Mouse (Mus musculus) midbrain, embryonic 13.5 days (tissue): ENCODE measurements around the gene Tesk2. TPM values are rescaled to one million over a fixed set of nuclear protein-coding genes. Genes with fewer than 3 reads are reported as not detected.
"Not testable (repeated sequence)": the region's sequence is repeated elsewhere in the genome, so short reads cannot be mapped to it uniquely, and the experiment has no call there.

ENCODE experiments used
- ATAC-seq: fragments of 200-750 bp; cut with Nextera tagmentation; 2 replicates; pipeline ENCODE4 v1.8.0; 2017; ENCODE audit warnings: mild to moderate bottlenecking, moderate TSS enrichment, moderate library complexity
- H3K27ac ChIP-seq: fragments of 300-500 bp; sonication (generic); 2 replicates; pipeline ENCODE4 v1.5.1; 2015; ENCODE audit warnings: inconsistent platforms, mild to moderate bottlenecking, moderate library complexity
- H3K27me3 ChIP-seq: fragments of 300-500 bp; sonication (generic); 2 replicates; pipeline ENCODE4 v1.6.1; 2015; ENCODE audit warnings: mild to moderate bottlenecking, inconsistent platforms
- H3K36me3 ChIP-seq: fragments of 300-500 bp; sonication (generic); 2 replicates; pipeline ENCODE4 v1.6.1; 2015; ENCODE audit warnings: mild to moderate bottlenecking, inconsistent platforms
- H3K4me1 ChIP-seq: fragments of 300-500 bp; sonication (generic); replicated peaks from 2 replicates; pipeline ENCODE4 v1.6.1; 2015; ENCODE audit warnings: inconsistent platforms
- H3K4me2 ChIP-seq: fragments of 300-500 bp; sonication (generic); replicated peaks from 2 replicates; pipeline ENCODE4 v1.6.1; 2015; ENCODE audit warnings: moderate library complexity, mild to moderate bottlenecking, inconsistent platforms
- H3K4me3 ChIP-seq: fragments of 300-500 bp; sonication (generic); replicated peaks from 2 replicates; pipeline ENCODE4 v1.5.1; 2015; ENCODE audit warnings: mild to moderate bottlenecking, inconsistent platforms
- H3K9ac ChIP-seq: fragments of 300-500 bp; sonication (generic); replicated peaks from 2 replicates; pipeline ENCODE4 v1.6.1; 2015; ENCODE audit warnings: mild to moderate bottlenecking, inconsistent platforms
- H3K9me3 ChIP-seq: fragments of 300-500 bp; sonication (generic); 2 replicates; pipeline ENCODE4 v1.6.1; 2016; ENCODE audit warnings: mild to moderate bottlenecking, inconsistent platforms
- WGBS: fragments of 180-500 bp; shearing (Covaris S2); methylation state at CpG from one replicate; pipeline ENCODE4 v1.1.7; 2015; 5-methylcytosine and 5-hydroxymethylcytosine counted together
- polyA plus RNA-seq: library from polyadenylated mRNA; unstranded; fragments of >200 nt; fragmentation: Nextera tagmentation; extraction: Ambion mirVana; gene quantifications from 2 replicates; pipeline ENCODE4 v1.2.1, GENCODE M21; 2015

The Tesk2 gene
- 3.7 and 4.1 TPM in 2 replicates for polyA plus RNA-seq

DNA sequence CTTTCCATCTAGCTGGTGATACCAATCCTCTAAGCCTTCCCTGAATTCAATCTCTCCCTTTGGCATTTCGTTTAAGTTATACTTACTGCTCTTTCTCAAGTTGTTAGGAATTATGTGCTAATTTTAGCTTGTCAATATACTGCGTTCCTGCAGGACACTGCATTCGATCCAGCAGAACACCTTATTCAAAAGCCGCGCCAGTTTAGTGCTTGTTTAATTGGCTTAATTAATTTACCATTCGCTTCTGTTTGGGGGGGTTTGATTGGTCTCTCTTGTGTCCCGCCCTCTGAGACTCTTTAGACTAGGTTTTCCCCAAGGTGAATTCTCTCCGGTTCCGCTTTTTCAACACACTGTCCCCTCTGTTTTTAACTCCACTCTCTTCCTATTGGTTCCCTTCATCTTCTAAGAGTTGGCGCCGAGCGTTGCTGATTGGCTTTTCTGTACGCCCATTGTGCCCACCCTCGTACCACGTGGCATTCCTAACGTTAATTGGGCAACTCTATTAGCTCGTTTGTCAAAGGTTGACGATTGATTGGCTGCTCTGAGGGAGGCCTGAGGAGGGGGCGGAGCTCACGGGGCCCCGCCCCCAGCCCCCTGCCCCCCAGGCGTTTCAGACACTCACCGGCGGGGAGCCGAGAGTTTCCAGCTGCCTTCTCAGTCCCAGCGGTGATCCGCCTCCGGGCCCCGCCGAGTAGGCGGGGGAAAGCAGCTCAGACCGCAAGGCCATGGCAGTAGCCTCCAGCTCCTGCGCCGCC, at the start of gene Tesk2:
Tesk2 (plus strand) TSS at position 606 of the 755 bp plus-strand sequence.
- Histone ChIP-seq H3K4me1 (peaks cover 19% of the 10 kb centered on the region), H3K27ac (peak within 1 kb of the TSS; percentile 72), H3K4me2 (peak within 1 kb of the TSS; percentile 94), H3K36me3 (0 out of 2 replicates have a peak, but pooled peaks cover 4% of the 10 kb centered on the region), H3K9ac (peak within 1 kb of the TSS; percentile 87), H3K27me3 (peaks cover 5% of the 10 kb centered on the region; the same call in 1 of the 2 replicates), H3K4me3 (peak within 1 kb of the TSS; percentile 78), H3K9me3 (no peaks in the 10 kb centered on the region)
- under 1% methylated on average over 34 of the region's 34 CpGs for WGBS
- ATAC-seq, result peak; percentile 96

DNA sequence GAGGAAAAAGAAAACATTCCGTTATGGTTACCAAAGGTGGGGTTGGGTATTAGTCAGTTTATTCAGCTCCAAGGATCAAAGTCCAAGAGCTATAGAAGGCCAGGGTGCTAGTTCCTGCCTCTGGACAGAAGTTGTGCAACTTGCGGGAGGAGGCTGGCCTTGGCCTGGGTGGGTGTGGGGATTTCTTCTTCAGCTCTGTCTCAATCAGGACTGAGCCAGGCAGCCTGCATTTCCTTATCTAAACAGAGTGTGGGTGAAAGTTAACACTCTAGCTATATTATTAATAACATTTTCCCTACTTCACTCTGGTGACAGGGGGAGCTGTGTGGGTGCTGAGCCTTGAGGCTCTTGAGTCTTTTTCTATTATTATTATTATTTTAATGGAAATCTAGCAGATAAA, 48.0 kb upstream of the Tesk2 start:
- no peaks in the 10 kb centered on the region for H3K9me3 ChIP-seq
- H3K27me3 ChIP-seq, result no peaks in the 10 kb centered on the region
- no peaks in the 10 kb centered on the region for H3K36me3 ChIP-seq
- no peak overlapping the region for H3K4me2 ChIP-seq
- 82% methylated on average over 2 of the region's 2 CpGs for WGBS
- no peak for ATAC-seq
- H3K4me1 ChIP-seq, result no peaks in the 10 kb centered on the region
- H3K4me3 ChIP-seq, result no peak overlapping the region
- H3K9ac ChIP-seq, result no peak overlapping the region
- no peak overlapping the region for H3K27ac ChIP-seq

DNA sequence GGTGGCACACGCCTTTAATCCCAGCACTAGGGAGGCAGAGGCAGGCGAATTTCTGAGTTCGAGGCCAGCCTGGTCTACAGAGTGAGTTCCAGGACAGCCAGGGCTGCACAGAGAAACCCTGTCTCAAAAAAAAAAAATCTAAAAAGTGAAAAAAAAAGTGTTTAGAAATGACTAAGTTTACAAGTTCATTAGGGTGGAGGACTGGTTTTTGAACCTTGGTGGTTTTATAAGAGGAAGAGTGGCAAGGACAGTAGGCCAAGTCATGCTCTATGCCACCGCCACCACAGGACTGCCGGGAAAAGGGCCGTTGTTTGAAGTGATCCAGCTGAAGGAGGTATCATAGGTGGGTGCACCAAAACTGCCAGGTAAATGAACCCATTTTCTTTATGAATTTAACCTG, 46.0 kb upstream of the Tesk2 start:
- H3K4me3 ChIP-seq, H3K36me3 ChIP-seq, H3K27ac ChIP-seq, ATAC-seq, H3K9ac ChIP-seq, H3K27me3 ChIP-seq, H3K4me1 ChIP-seq, H3K4me2 ChIP-seq, H3K9me3 ChIP-seq: not testable (repeated sequence)
- 94% methylated on average over 6 of the region's 6 CpGs for WGBS

DNA sequence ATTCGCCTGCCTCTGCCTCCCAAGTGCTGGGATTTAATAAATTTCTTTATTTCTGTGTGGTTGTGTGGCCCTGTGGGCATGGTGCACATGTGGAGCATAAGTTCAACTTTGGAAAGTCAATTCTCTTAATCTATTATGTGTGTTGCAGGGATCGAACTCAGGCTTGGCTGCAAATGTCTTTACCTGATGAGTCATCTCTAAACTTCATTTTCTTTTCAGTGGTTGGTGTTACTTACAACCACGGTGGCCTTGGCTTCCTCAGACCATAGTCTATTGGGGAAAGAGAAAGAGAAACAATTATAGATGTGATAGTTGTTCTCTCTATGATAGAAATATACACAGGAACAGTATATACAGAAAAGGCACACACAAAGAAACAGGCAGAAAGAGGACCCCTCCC, 44.7 kb upstream of the Tesk2 start:
- Histone ChIP-seq H3K9me3 (no peaks in the 10 kb centered on the region), H3K27me3 (no peaks in the 10 kb centered on the region), H3K4me3 (no peak overlapping the region), H3K9ac (no peak overlapping the region), H3K36me3 (no peaks in the 10 kb centered on the region), H3K4me1 (no peaks in the 10 kb centered on the region), H3K4me2 (no peak overlapping the region), H3K27ac (no peak overlapping the region)
- 86% methylated on average over 3 of the region's 3 CpGs for WGBS
- no peak for ATAC-seq

DNA sequence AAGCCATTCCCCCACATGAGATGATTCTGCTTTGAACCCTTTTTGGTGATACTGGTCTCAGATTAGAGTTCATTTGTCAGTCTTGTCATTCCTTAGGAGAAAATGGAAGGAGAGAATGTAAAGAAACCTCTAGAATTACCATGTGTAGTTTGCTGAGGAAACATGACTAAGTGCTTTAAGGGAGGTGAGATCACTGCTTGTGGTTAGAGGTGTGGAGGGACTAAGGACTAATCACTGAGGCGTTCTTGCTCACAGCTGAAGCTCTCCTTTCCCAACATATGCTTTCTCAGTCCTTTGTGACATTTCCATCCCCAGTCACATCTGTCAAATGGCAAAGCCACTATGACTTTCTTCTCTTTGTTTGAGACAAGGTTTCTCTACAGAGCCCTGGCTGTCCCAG, 42.9 kb upstream of the Tesk2 start:
- Histone ChIP-seq H3K27ac (no peak overlapping the region), H3K9me3 (no peaks in the 10 kb centered on the region), H3K27me3 (no peaks in the 10 kb centered on the region), H3K4me1 (no peaks in the 10 kb centered on the region), H3K9ac (no peak overlapping the region), H3K4me3 (no peak overlapping the region), H3K4me2 (no peak overlapping the region), H3K36me3 (no peaks in the 10 kb centered on the region)
- no peak for ATAC-seq
- 84% methylated on average over 1 of the region's 1 CpGs for WGBS

DNA sequence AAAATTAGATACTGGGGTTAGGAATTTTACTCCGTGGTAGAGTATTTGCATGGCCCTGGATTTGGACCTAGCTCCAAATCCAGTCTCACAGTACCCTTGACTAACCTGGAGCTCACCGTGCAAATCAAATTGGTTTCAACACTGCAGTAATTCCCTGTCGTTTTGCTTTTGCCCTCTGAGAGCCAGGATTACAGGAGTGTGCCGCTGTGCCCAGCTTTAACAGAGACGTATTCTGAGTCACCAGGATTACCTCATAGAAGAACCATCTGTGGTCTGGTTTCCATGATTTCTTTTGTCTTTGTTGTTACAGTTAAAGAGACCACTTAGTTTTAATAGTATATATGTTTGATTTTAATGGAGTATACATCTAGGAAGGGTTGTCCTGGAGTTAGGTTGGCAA, 41.6 kb upstream of the Tesk2 start:
- Histone ChIP-seq H3K4me1 (no peaks in the 10 kb centered on the region), H3K36me3 (no peaks in the 10 kb centered on the region), H3K4me2 (no peak overlapping the region), H3K27me3 (no peaks in the 10 kb centered on the region), H3K27ac (no peak overlapping the region), H3K9me3 (no peaks in the 10 kb centered on the region), H3K4me3 (no peak overlapping the region), H3K9ac (no peak overlapping the region)
- ATAC-seq, result no peak
- WGBS, result 68% methylated on average over 5 of the region's 5 CpGs

DNA sequence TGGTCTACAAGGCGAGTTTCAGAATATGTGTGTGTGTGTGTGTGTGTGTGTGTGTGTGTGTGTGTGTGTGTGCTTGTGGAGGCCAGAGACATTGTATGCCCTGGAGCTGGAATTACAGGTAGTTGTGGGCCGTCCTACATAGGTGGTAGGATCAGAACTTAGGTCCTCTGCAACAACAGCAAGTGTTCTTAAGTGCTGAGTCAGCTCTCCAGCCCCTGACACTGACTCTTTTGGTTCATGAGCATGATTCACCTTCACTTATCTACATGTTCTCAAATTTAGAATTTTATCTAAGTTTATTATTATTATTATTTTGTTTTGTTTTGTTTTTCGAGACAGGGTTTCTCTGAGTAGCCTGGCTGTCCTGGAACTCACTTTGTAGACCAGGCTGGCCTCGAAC, 40.2 kb upstream of the Tesk2 start:
- not testable (repeated sequence) for H3K36me3 ChIP-seq, H3K9ac ChIP-seq, ATAC-seq, H3K27ac ChIP-seq, H3K4me3 ChIP-seq, H3K4me2 ChIP-seq, H3K27me3 ChIP-seq, H3K9me3 ChIP-seq, H3K4me1 ChIP-seq
- 93% methylated on average over 4 of the region's 4 CpGs for WGBS

DNA sequence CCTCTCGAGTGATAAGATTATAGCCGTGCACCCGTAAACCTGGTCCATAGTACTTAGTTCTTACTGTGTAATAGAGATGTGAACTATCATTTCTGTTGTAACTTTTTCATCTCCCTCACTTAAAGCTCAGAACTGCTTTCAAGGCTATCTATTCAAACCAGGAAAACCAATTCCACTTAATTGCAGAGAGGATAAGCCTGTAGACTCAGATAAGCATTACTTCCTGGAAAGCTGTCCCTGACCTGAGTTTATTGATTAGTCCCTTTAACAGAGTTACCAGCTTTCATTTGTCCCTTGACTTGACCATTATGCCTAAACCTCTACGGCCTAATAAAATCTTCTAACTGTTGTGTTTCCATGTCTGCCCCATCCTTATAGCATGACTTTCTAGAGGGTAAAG, 36.8 kb upstream of the Tesk2 start:
- ATAC-seq, result no peak
- Histone ChIP-seq H3K4me1 (peaks cover 21% of the 10 kb centered on the region), H3K9me3 (no peaks in the 10 kb centered on the region), H3K9ac (no peak overlapping the region), H3K27ac (no peak overlapping the region), H3K36me3 (peaks cover 1% of the 10 kb centered on the region; the same call in 1 of the 2 replicates), H3K4me3 (no peak overlapping the region), H3K4me2 (no peak overlapping the region), H3K27me3 (no peaks in the 10 kb centered on the region)
- WGBS, result 91% methylated on average over 4 of the region's 4 CpGs

DNA sequence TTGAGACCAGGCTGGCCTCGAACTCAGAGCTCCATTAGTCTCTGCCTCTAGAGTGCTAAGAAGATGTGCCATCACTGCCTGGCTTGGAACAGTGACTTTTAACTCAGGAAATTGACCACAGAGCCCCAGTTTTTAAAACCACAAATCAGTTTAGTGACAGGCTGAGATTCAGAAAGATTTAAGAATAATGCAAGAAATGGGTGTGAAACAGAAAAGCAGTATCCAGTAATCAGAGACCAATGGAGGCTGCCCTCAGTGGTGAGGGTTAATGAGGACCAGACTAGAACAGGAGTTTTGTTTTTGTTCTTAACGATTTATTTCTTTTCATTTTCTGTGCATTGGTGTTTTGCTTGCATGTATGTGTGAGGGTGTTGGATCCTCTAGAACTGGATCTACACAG, 36.1 kb upstream of the Tesk2 start:
- Histone ChIP-seq H3K9ac (no peak overlapping the region; the same call in 1 of the 2 replicates), H3K27ac (0 out of 2 replicates have a peak overlapping the region, but pooled peaks have one; percentile 33), H3K36me3 (peaks cover 6% of the 10 kb centered on the region), H3K4me3 (peak overlapping the region; percentile 66), H3K9me3 (no peaks in the 10 kb centered on the region), H3K4me2 (peak overlapping the region; percentile 74), H3K27me3 (no peaks in the 10 kb centered on the region), H3K4me1 (peaks cover 21% of the 10 kb centered on the region)
- WGBS, result 90% methylated on average over 2 of the region's 2 CpGs
- no peak for ATAC-seq

DNA sequence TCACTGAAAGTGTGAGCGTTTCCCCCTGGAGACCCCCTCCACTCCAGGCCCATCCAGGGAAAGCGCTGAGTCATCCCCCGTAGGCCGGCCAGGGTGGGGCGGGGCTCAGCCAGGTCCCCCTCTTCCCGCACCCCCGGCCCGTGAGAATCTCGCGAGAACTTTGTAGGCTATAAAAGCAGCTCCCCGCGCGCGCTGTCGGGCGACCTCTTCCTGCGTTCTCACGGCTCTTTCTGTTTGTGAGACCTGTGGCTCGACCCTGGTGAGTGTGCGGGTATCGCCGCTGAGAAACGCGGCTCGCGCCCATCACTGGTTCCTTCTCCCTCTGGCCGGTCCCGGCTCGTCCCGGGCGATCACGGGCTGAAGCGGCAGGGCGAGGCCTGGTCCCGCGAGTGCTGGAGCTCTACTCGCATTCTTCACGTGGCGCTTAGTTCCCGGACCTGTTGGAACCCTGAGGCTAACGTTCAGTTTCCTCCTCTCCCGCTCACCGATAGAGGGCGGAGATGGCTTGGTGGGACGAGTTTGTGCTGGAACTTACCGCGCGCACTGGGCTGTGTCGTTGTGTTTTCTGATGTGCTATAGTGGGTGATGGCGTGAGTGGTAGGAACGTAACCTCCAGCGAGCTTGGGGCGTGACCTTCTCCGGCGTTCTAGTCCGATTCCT, 35.2 kb upstream of the Tesk2 start, which contains the start of gene Prdx1:
Prdx1 (plus strand) TSS at position 143 of the 660 bp plus-strand sequence.
- H3K9me3 ChIP-seq, result no peaks in the 10 kb centered on the region
- H3K27ac ChIP-seq, result peak within 1 kb of the TSS; percentile 75
- peak; percentile 95 for ATAC-seq
- H3K9ac ChIP-seq, result peak within 1 kb of the TSS; percentile 71
- peaks cover 12% of the 10 kb centered on the region for H3K36me3 ChIP-seq
- H3K27me3 ChIP-seq, result no peaks in the 10 kb centered on the region
- peaks cover 21% of the 10 kb centered on the region for H3K4me1 ChIP-seq
- peak within 1 kb of the TSS; percentile 74 for H3K4me2 ChIP-seq
- WGBS, result under 1% methylated on average over 56 of the region's 56 CpGs
- peak within 1 kb of the TSS; percentile 66 for H3K4me3 ChIP-seq

DNA sequence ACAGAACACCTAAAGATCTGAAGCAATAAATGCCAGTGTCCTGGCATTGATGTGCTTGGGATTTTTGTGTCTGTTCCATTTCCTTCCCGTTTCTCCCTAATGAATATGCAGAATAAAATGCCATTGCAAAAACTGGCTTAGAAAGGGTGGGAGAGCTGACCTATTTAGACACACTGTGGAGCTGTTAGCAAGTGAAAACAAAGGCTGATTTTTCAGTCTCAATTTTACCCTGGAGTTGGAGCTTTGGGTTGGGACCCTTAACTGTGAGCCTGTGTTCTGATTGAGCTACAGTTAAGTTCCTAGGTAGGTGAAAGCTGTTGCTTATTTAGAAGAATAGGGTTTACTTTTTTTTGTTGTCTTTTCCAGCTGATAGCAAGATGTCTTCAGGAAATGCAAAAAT, 33.7 kb upstream of the Tesk2 start:
- no peaks in the 10 kb centered on the region for H3K9me3 ChIP-seq
- no peaks in the 10 kb centered on the region for H3K27me3 ChIP-seq
- no peak for ATAC-seq
- H3K27ac ChIP-seq, result no peak overlapping the region
- H3K4me2 ChIP-seq, result peak overlapping the region; percentile 74
- H3K4me1 ChIP-seq, result peaks cover 21% of the 10 kb centered on the region
- H3K4me3 ChIP-seq, result peak overlapping the region; percentile 66
- H3K9ac ChIP-seq, result peak overlapping the region; percentile 33; the same call in 1 of the 2 replicates
- 34% methylated on average over 1 of the region's 1 CpGs for WGBS
- H3K36me3 ChIP-seq, result peaks cover 22% of the 10 kb centered on the region

DNA sequence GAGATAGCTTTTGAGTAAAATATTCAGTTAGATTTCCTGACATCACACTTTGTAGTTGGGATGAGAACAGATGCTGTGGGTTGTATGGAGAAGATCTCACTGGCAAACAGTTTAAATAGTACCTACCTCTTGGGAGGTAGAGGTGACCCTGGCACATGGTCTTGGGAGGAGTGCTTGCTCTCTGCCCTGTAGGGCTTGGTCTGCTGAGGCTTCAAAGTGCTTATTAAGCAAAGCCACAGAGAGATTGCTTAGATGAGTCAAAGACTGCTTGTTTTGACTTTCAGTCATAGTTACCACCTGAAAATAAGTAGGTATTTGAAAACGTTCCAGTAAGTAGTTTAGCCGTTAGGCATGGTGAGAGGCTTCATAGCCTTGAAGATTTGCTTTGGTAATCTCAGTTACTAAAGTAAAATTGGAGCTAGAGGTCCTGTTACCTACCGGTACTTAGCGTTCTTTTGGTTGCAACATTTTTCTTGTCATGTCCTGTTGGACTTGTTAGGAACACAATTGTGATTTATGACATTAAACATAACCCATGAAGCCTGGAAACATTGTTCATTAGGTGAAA, 31.4 kb upstream of the Tesk2 start:
- Histone ChIP-seq H3K27me3 (no peaks in the 10 kb centered on the region), H3K4me2 (no peak overlapping the region), H3K36me3 (peaks cover 41% of the 10 kb centered on the region), H3K27ac (no peak overlapping the region), H3K9ac (no peak overlapping the region), H3K4me1 (peaks cover 21% of the 10 kb centered on the region), H3K4me3 (no peak overlapping the region), H3K9me3 (no peaks in the 10 kb centered on the region)
- ATAC-seq, result no peak
- WGBS, result 96% methylated on average over 4 of the region's 4 CpGs
